ENCODE assay signal across 10 mouse cellular contexts in the genomic region with DNA sequence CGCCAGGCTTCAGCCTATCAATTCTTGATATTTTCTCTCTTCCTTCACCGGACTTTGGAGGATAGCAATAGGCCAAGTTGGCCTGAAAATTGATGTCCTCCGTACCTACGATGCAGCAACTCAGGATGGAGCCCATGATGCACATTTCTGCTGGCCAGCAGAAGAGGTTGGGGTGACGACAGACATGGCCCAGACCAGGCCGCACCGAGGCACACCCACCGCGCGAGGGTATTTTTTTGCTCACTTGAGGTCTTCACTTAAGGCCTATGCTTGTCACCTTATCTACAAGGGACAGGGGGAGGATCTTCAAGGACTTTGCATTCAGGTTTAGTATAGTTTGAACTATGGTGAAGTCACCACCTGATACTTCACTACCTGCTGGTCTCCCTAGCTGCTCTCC. TPM values are rescaled to one million over a fixed set of nuclear protein-coding genes. Genes with fewer than 3 reads are reported as not detected.
A peak's percentile ranks its signal among the peaks of the same experiment; 100 is the strongest.
DNase-seq lines count a peak whose midpoint lies in the region; ATAC-seq and TF ChIP-seq lines count a peak whose summit lies in the region.
"Had no signal": no experiment of that assay in that cellular context is flagged by ENCODE, and none has a peak within 500 bp of the region (broad histone marks: within the 10 kb centered on the region; RNA-seq: fewer than 3 reads in every experiment).

No protein-coding gene starts in this region.

- H3K4me1 ChIP-seq in intestine, postnatal 0 days (replicated peaks; ENCODE audit: control insufficient read depth, insufficient read depth, low read length) = no peaks in the 10 kb centered on the region; the same call in 1 of the 2 replicates
- peaks cover 38% of the 10 kb centered on the region for H3K4me1 ChIP-seq in midbrain, embryonic 16.5 days (ENCODE audit: control insufficient read depth, insufficient read depth, low read length)

- intact Hi-C loops in left cerebral cortex, adult 2 months (cut with DNase I) = no loop called here

- TF ChIP-seq CTCF in left cerebral cortex, adult 2 months (IDR thresholded peaks at IDR 0.05) = no peak
- no peak for TF ChIP-seq CTCF in intestine, postnatal 0 days (IDR thresholded peaks at IDR 0.05; ENCODE audit: low read depth)

- H3K9me3 ChIP-seq in intestine, postnatal 0 days (ENCODE audit: control insufficient read depth) = no peaks in the 10 kb centered on the region
- no peaks in the 10 kb centered on the region for H3K9me3 ChIP-seq in midbrain, embryonic 16.5 days (replicated peaks; ENCODE audit: control insufficient read depth, low read length, poor library complexity, severe bottlenecking)
- H3K9me3 ChIP-seq: limb, embryonic 12.5 days had no signal

- H3K27ac ChIP-seq in left cerebral cortex, adult 2 months = peak overlapping the region; percentile 99; the same call in 1 of the 2 replicates
- H3K27ac ChIP-seq in intestine, postnatal 0 days (ENCODE audit: low read depth, low read length) = 0 out of 2 replicates have a peak overlapping the region, but pooled peaks have one; percentile 84
- H3K27ac ChIP-seq in midbrain, embryonic 16.5 days (ENCODE audit: low read length) = no peak overlapping the region; the same call in 1 of the 2 replicates

- no peak for ATAC-seq in intestine, postnatal 0 days
- ATAC-seq in midbrain, embryonic 16.5 days = no peak

- no peak overlapping the region for H3K9ac ChIP-seq in intestine, postnatal 0 days (ENCODE audit: low read depth, low read length)
- H3K9ac ChIP-seq in midbrain, embryonic 16.5 days (ENCODE audit: low read depth, low read length) = no peak overlapping the region; the same call in 1 of the 2 replicates

- H3K36me3 ChIP-seq in intestine, postnatal 0 days (ENCODE audit: control insufficient read depth, insufficient read depth) = no peaks in the 10 kb centered on the region
- no peaks in the 10 kb centered on the region for H3K36me3 ChIP-seq in midbrain, embryonic 16.5 days (ENCODE audit: control insufficient read depth, insufficient read depth, low read length)
- H3K36me3 ChIP-seq: limb, embryonic 12.5 days had no signal

- peak; percentile 58 for DNase-seq in cerebellum, adult 9-10 months
- no peak for DNase-seq in cerebellum, adult 18-20 months
- DNase-seq in left cerebral cortex, adult 2 months (ENCODE audit: extremely low spot score in 1 of 2, low spot score in 2 of 2) = no peak
- DNase-seq in left cerebral cortex, adult 8-10 months (ENCODE audit: low spot score in 2 of 2) = no peak
- DNase-seq in frontal cortex, postnatal 36 days (ENCODE audit: low spot score in 2 of 2) = no peak
- DNase-seq in MN1 (ENCODE audit: low spot score) = no peak
- DNase-seq: thymus, postnatal 25 days had no signal

- H3K27me3 ChIP-seq in intestine, postnatal 0 days (replicated peaks; ENCODE audit: control insufficient read depth, insufficient read depth, low read length) = no peaks in the 10 kb centered on the region
- no peaks in the 10 kb centered on the region for H3K27me3 ChIP-seq in midbrain, embryonic 16.5 days (ENCODE audit: control insufficient read depth, insufficient read depth, low read depth, low read length)
- H3K27me3 ChIP-seq: limb, embryonic 12.5 days had no signal

- no peak overlapping the region for H3K4me2 ChIP-seq in intestine, postnatal 0 days (replicated peaks; ENCODE audit: low read depth)
- H3K4me2 ChIP-seq in midbrain, embryonic 16.5 days (ENCODE audit: low read length) = peak overlapping the region; percentile 55

- 91% methylated on average over 10 of the region's 10 CpGs for WGBS in intestine, postnatal 0 days
- 94% methylated on average over 10 of the region's 10 CpGs for WGBS in midbrain, embryonic 16.5 days

- no peak overlapping the region for H3K4me3 ChIP-seq in left cerebral cortex, adult 2 months
- no peak overlapping the region for H3K4me3 ChIP-seq in intestine, postnatal 0 days (ENCODE audit: low read depth, low read length)
- H3K4me3 ChIP-seq in midbrain, embryonic 16.5 days (ENCODE audit: low read depth, low read length) = no peak overlapping the region

RNA-seq across cellular contexts. Expression of a gene that starts 1.1 kb away (rescaled TPM):
- 100 to 1,000 TPM; 208 to 211 TPM for total RNA-seq in left cerebral cortex, adult 2 months (2021)
- 100 to 1,000 TPM; 210 to 220 (median 214) TPM for total RNA-seq in left cerebral cortex, adult 8-10 months (2022)
- 57.8 and 62.8 TPM in 2 replicates for polyA plus RNA-seq in intestine, postnatal 0 days (2015; fragmentation: Nextera tagmentation; extraction: Ambion mirVana)
- polyA plus RNA-seq in midbrain, embryonic 16.5 days (2015; fragmentation: Nextera tagmentation; extraction: Ambion mirVana) = 118 and 126 TPM in 2 replicates

RNA-seq across cellular contexts. Expression of a gene that starts 4.8 kb away (rescaled TPM):
- total RNA-seq in left cerebral cortex, adult 2 months (2021) = 10 to 100 TPM; 91.8 to 93.7 TPM
- total RNA-seq in left cerebral cortex, adult 8-10 months (2022) = 10 to 100 TPM; 74.5 to 92.0 (median 80.8) TPM
- 22.9 and 24.9 TPM in 2 replicates for polyA plus RNA-seq in intestine, postnatal 0 days (2015; fragmentation: Nextera tagmentation; extraction: Ambion mirVana)
- polyA plus RNA-seq in midbrain, embryonic 16.5 days (2015; fragmentation: Nextera tagmentation; extraction: Ambion mirVana) = 54.9 and 63.3 TPM in 2 replicates

RNA-seq across cellular contexts. Expression of a gene that starts 49.7 kb away (rescaled TPM):
- not detected for total RNA-seq in left cerebral cortex, adult 2 months (2021)
- total RNA-seq in left cerebral cortex, adult 8-10 months (2022) = not detected
- not detected in 2 replicates for polyA plus RNA-seq in intestine, postnatal 0 days (2015; fragmentation: Nextera tagmentation; extraction: Ambion mirVana)
- 0.26 and 0.36 TPM in 2 replicates for polyA plus RNA-seq in midbrain, embryonic 16.5 days (2015; fragmentation: Nextera tagmentation; extraction: Ambion mirVana)

RNA-seq across cellular contexts. Expression of a gene that starts 53.6 kb away (rescaled TPM):
- total RNA-seq in left cerebral cortex, adult 2 months (2021) = 10 to 100 TPM; 70.1 to 71.4 TPM
- total RNA-seq in left cerebral cortex, adult 8-10 months (2022) = 10 to 100 TPM; 65.1 to 79.3 (median 69.9) TPM
- polyA plus RNA-seq in intestine, postnatal 0 days (2015; fragmentation: Nextera tagmentation; extraction: Ambion mirVana) = 77.7 and 79.5 TPM in 2 replicates
- polyA plus RNA-seq in midbrain, embryonic 16.5 days (2015; fragmentation: Nextera tagmentation; extraction: Ambion mirVana) = 117 and 119 TPM in 2 replicates
